Mouse (Mus musculus) heart, adult 2 months (tissue): ENCODE data around the gene Qsox2.

Experiments used
- CTCF ChIP-seq: fragments of 200-600 bp; IDR thresholded peaks from 2 replicates; pipeline ENCODE4 v1.8.1; 2022; ENCODE audit warnings: antibody characterized with exemption, mild to moderate bottlenecking, moderate library complexity
- EP300 ChIP-seq: fragments of 200-500 bp; IDR thresholded peaks from 2 replicates; pipeline ENCODE4 v1.6.1; 2011; ENCODE audit warnings: low read depth, low read length, control low read depth; ENCODE audit not compliant: insufficient read depth
- POLR2A ChIP-seq: fragments of 200-500 bp; IDR thresholded peaks from 2 replicates; pipeline ENCODE4 v1.6.1; 2011; ENCODE audit warnings: mild to moderate bottlenecking, low read depth, low read length, control low read depth; ENCODE audit not compliant: insufficient read depth

DNA sequence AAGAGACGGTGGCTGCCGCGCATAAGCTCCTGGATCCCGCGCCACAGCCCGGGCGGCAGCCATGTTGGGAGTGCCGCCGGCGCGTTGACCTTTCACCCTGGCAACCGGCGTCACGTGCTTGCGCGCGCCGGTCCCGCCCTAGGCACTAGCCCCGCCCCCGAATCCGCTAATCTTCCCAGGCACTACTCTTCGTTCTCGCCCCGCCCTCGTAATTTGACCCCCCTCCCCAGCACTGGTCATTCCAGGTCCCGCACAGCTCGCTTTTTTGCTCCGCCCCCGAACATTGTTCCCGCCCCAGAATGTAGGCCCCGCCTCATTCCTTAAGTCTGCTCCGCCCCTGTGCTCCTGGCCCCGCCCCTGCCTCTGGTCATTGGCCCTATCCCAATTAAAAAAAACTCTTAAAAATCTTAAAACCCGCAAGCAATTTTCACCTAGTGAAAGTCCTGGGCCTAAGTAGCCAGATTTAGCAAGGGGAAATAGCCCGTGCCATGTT is at the start of gene Qsox2:
- peak; percentile 71 for TF ChIP-seq POLR2A
- TF ChIP-seq CTCF = no peak
- TF ChIP-seq EP300 = no peak
